Mouse (Mus musculus) limb, embryonic 10.5 days (tissue): Measurements from ENCODE around the gene Fgfr2. TPM values are rescaled to one million over a fixed set of nuclear protein-coding genes. Genes with fewer than 3 reads are reported as not detected.

Experiments
- DNase-seq: peaks from one replicate; pipeline ENCODE4 v3.0.0-alpha.2; 2017; ENCODE audit warnings: low spot score
- H3K27ac ChIP-seq: fragments of 300-500 bp; sonication (generic); 2 replicates; pipeline ENCODE4 v1.5.1; 2016; ENCODE audit warnings: mild to moderate bottlenecking
- H3K27me3 ChIP-seq: fragments of 300-500 bp; sonication (generic); 2 replicates; pipeline ENCODE4 v1.6.1; 2016; ENCODE audit warnings: low read depth, mild to moderate bottlenecking; ENCODE audit not compliant: poor library complexity, severe bottlenecking
- H3K36me3 ChIP-seq: fragments of 300-500 bp; sonication (generic); 2 replicates; pipeline ENCODE4 v1.6.1; 2016; ENCODE audit warnings: mild to moderate bottlenecking, moderate library complexity
- H3K4me1 ChIP-seq: fragments of 300-500 bp; sonication (generic); 2 replicates; pipeline ENCODE4 v1.6.1; 2016
- H3K4me3 ChIP-seq: fragments of 300-500 bp; sonication (generic); 2 replicates; pipeline ENCODE4 v1.5.1; 2016; ENCODE audit warnings: mild to moderate bottlenecking, moderate library complexity
- H3K9me3 ChIP-seq: fragments of 300-500 bp; sonication (generic); replicated peaks from 2 replicates; pipeline ENCODE4 v1.6.1; 2016; ENCODE audit warnings: mild to moderate bottlenecking
- WGBS: fragments of 180-500 bp; shearing (Covaris S2); methylation state at CpG from one replicate; pipeline ENCODE4 v1.1.7; 2016; 5-methylcytosine and 5-hydroxymethylcytosine counted together
- polyA plus RNA-seq: library from polyadenylated mRNA; unstranded; fragments of >200 nt; fragmentation: Nextera tagmentation; extraction: Ambion mirVana; gene quantifications from 2 replicates; pipeline ENCODE4 v1.2.1, GENCODE M21; 2016

Fgfr2 gene
- polyA plus RNA-seq, 1 experiment from 2014 or later = 64.4 TPM

DNA sequence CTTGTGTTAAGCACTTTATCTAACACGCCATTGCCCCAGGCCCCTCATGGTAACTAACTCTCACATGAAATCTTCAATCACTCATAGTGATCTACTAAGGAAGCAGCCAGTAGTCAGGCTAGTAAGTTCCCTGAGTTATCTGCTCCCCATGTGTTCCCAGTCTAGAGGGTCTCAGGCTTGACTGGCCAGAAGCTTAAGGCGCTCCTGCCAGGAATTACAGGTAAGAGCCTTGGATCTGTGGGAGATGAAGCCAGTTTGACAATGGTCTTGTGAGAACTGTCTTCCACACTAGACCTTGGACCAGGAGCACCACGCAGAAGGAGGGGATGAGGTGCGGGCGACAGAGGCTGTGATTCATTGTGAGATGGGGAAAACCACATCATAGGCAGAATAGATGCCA is 1644.7 kb downstream of the Fgfr2 start:
- peaks cover 17% of the 10 kb centered on the region for H3K4me1 ChIP-seq
- H3K36me3 ChIP-seq = no peaks in the 10 kb centered on the region
- no peak overlapping the region for H3K4me3 ChIP-seq
- WGBS = 96% methylated on average over 5 of the region's 5 CpGs
- no peaks in the 10 kb centered on the region for H3K27me3 ChIP-seq
- no peak for DNase-seq
- no peaks in the 10 kb centered on the region for H3K9me3 ChIP-seq
- no peak overlapping the region for H3K27ac ChIP-seq

DNA sequence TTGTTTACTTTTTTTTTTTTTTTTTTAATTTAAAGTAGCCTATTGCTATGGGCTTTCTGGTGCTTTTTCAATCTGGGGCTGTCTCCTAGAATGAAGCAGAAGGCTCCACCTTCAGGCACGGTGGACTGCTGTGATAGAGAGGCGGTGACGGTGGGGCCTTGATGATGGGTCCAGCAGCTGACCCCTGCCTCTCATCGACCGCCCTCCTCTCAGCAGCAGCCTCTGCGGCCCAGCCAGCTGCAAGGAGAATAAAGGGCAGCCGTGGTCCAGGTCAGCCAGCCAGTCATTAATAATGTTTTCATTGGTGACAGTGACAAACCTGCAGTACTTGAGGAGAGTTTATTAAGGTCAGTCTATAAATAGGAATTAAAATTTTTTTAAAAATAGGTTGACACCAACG is 1646.0 kb downstream of the Fgfr2 start:
- no peaks in the 10 kb centered on the region for H3K9me3 ChIP-seq
- DNase-seq = no peak
- no peaks in the 10 kb centered on the region for H3K27me3 ChIP-seq
- H3K4me3 ChIP-seq = no peak overlapping the region
- WGBS = 17% methylated on average over 8 of the region's 8 CpGs
- peaks cover 17% of the 10 kb centered on the region for H3K4me1 ChIP-seq
- H3K36me3 ChIP-seq = no peaks in the 10 kb centered on the region
- H3K27ac ChIP-seq = no peak overlapping the region

DNA sequence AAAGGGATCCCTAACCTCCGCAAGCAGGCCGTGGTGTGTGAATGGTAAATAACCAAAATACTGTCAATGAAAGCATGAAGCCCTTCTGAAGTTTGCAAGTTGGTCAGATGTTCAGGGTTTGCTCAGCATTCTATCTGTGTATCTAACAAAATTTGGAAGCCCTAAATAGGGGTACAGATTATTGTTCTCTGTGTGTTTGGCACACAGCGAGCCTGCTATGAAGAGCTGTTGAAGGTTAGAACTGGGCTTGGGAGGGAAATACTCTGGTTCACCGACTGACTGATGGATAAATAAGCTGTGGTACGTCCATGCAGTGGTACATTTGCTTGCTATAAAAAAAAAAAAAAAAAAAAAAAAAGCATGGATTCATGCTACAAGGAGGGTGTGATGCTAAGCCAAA is 1651.6 kb downstream of the Fgfr2 start:
- 89% methylated on average over 5 of the region's 5 CpGs for WGBS
- DNase-seq = no peak
- Histone ChIP-seq H3K9me3 (no peaks in the 10 kb centered on the region), H3K4me3 (no peak overlapping the region), H3K4me1 (peaks cover 7% of the 10 kb centered on the region; the same call in 1 of the 2 replicates), H3K27me3 (no peaks in the 10 kb centered on the region), H3K36me3 (no peaks in the 10 kb centered on the region), H3K27ac (no peak overlapping the region)

DNA sequence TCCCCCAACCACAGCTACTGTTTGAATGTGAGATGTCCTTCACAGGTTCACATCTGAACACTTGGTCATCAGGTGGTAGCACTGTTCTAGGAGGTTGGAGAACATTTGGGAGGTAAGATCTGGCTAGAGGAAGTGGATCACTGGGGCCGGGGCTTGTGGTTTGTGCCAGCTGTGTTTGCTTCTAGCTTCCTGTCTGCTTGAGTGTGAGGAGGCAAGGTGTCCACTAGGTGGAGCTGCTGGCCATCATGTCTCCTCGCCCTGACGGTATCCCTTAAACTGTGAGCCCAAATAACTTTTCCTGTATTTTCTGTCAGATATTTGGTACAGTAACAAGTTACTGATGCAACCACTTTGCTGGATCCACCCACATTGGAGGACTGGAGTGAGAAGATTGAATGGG is 1653.6 kb downstream of the Fgfr2 start:
- no peak overlapping the region for H3K4me3 ChIP-seq
- no peaks in the 10 kb centered on the region for H3K36me3 ChIP-seq
- DNase-seq = no peak
- WGBS = 77% methylated on average over 3 of the region's 3 CpGs
- no peaks in the 10 kb centered on the region for H3K9me3 ChIP-seq
- H3K27ac ChIP-seq = no peak overlapping the region
- no peaks in the 10 kb centered on the region for H3K27me3 ChIP-seq
- no peaks in the 10 kb centered on the region for H3K4me1 ChIP-seq

DNA sequence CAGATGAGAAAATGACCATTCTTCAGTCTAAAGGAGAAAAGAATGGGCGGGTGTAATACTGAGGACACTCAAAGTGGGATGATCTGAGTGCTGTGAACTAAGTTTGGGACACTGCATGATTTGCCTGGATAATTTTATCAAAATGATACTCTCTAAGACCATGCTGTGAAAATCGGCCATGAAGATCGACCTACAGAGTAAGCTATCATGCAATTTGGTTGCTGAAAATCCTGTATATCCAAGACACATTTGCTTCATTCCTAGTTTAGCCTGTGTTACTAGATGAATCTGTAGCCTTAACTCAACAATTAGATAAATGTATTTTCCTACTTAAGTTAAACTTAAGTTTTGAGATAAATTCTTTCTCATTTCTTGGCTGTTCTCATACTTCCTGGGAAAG is 1655.8 kb downstream of the Fgfr2 start:
- DNase-seq = no peak
- Histone ChIP-seq H3K9me3 (no peaks in the 10 kb centered on the region), H3K4me3 (no peak overlapping the region), H3K27me3 (no peaks in the 10 kb centered on the region), H3K36me3 (no peaks in the 10 kb centered on the region), H3K27ac (no peak overlapping the region), H3K4me1 (no peaks in the 10 kb centered on the region)
- 88% methylated on average over 3 of the region's 3 CpGs for WGBS

DNA sequence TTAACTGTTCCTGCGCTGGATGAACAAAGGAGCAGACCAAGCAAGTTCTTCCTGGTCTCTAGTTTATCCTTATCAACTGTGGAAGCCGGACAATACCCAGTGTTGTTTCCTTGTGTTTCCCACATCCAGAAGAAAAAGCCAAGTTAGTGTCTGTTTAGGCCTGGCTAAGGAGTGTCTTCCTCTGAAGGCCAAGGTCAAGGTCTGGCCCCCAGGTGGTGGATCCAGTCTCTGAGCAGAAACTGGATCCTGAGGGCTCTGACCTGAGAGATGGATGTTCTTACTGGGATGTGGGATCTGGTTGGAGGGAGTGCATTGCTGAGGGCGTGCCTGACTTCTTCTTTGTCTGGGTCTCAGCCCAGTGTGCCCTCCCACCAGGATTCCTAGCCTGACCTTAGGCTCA is 1657.4 kb downstream of the Fgfr2 start:
- Histone ChIP-seq H3K9me3 (no peaks in the 10 kb centered on the region), H3K4me1 (no peaks in the 10 kb centered on the region), H3K27me3 (no peaks in the 10 kb centered on the region), H3K27ac (no peak overlapping the region), H3K4me3 (no peak overlapping the region), H3K36me3 (no peaks in the 10 kb centered on the region)
- DNase-seq = no peak
- 64% methylated on average over 3 of the region's 3 CpGs for WGBS

DNA sequence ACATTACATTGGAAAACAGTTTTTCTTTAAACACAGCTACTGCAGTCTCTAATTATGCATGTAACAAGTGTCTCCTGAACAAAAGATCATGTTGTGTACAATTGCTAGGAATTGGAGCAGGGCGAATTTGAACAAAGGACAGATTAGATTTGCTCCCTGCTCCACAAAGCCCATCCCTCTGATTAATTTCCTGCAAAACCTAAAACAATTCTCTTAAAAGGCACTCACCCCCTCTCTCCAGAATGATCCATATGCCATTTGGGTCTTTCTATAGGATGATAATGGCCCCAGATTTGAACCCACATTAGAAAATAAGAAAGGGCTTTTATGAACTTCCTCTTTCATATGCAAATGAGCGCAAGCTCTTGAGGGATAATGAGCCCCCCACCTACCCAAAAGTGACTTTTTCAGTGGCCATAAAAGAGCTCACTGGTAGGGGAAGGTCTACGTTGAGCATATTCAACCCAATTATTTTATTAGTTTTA is 1658.0 kb downstream of the Fgfr2 start:
- Histone ChIP-seq H3K27me3 (no peaks in the 10 kb centered on the region), H3K4me3 (no peak overlapping the region), H3K9me3 (no peaks in the 10 kb centered on the region), H3K4me1 (no peaks in the 10 kb centered on the region), H3K36me3 (no peaks in the 10 kb centered on the region), H3K27ac (no peak overlapping the region)
- no peak for DNase-seq
- WGBS = 61% methylated on average over 3 of the region's 3 CpGs

DNA sequence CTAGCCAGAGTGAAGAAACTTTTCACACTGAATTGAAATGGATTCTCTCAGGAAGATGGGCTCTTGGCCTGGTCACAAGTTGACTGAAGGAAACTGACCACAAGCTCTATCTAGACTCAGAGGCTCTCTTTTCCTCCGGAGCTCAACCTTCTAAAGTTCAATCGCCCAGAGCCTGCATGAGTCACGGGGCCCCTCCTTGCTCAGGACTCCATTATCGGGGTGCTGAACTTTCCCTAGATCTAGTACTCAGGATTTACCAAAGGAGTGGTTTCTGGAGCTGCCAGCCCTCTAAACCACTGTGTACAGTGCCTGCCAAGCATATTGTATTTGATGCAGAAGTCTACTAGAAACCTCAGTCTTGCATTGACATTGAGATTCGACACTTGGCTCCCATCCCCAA is 1666.4 kb downstream of the Fgfr2 start:
- 88% methylated on average over 5 of the region's 5 CpGs for WGBS
- DNase-seq = no peak
- H3K9me3 ChIP-seq = no peaks in the 10 kb centered on the region
- no peaks in the 10 kb centered on the region for H3K27me3 ChIP-seq
- H3K4me1 ChIP-seq = no peaks in the 10 kb centered on the region
- H3K27ac ChIP-seq = no peak overlapping the region
- no peaks in the 10 kb centered on the region for H3K36me3 ChIP-seq
- no peak overlapping the region for H3K4me3 ChIP-seq

DNA sequence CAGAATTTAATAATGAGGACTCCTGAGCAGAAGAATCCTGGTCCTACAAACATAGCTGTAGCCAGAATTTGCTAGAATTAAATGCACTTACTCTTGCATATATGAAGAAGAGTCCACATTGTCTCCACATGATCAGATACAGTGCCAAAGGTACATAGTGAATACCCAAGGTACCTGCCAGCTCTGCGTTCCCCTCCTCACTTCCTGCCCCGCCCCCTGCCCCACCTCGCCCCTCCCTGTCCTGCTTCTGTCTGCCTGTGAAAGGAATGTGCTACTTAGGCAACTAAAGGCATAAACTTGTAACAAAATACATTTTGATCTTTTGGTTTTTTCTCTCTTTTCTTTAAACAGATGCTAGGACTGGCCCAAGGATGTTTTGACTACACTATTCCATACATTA is 1686.1 kb downstream of the Fgfr2 start:
- Histone ChIP-seq H3K4me1 (no peaks in the 10 kb centered on the region), H3K27ac (no peak overlapping the region), H3K9me3 (no peaks in the 10 kb centered on the region), H3K27me3 (no peaks in the 10 kb centered on the region), H3K36me3 (no peaks in the 10 kb centered on the region; the same call in 1 of the 2 replicates), H3K4me3 (no peak overlapping the region)
- DNase-seq = no peak
- WGBS = 65% methylated on average over 3 of the region's 3 CpGs

DNA sequence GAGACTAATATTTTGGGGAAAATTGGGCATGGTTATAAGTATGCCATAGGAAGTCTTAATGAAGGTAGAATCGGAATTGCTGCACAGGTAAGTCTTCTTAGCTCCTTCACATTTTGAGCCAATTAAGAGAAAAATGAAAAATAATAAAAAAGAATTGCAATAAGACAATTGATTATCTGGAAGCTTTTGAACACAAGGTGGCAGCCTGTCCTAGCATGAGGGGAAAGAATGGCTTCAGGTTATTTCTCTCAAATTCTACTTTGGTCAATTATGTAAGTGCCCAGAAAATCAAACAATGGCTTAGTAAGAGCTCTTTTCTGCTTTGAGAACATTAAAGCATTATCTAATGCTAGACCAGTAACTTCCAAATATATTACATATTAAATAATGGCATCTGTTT is 1688.9 kb downstream of the Fgfr2 start:
- Histone ChIP-seq H3K27ac (no peak overlapping the region), H3K9me3 (no peaks in the 10 kb centered on the region), H3K4me3 (no peak overlapping the region), H3K36me3 (peaks cover 14% of the 10 kb centered on the region), H3K4me1 (no peaks in the 10 kb centered on the region), H3K27me3 (no peaks in the 10 kb centered on the region)
- WGBS = 80% methylated on average over 1 of the region's 1 CpGs
- DNase-seq = no peak

DNA sequence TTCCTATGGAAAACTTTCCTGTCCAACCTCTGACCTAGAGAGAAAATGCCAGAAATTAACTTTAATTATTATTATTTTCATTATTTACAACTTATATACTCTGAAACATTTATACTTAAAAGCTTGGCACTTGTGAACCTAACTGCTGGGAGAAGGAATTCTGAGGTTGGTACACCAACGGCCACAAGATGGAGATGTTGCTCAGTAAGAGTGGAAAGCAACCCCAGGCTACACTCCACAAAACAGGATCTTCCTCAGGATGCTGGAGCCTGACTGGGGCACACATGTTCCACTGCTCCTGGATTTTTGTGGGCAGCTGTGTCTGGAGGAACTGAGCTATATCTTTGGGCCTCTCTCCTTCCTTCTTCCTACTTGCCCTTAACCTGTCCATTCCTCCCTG is 1690.9 kb downstream of the Fgfr2 start:
- no peaks in the 10 kb centered on the region for H3K27me3 ChIP-seq
- no peaks in the 10 kb centered on the region for H3K9me3 ChIP-seq
- H3K36me3 ChIP-seq = peaks cover 17% of the 10 kb centered on the region
- no peak overlapping the region for H3K27ac ChIP-seq
- H3K4me3 ChIP-seq = no peak overlapping the region
- 7% methylated on average over 1 of the region's 1 CpGs for WGBS
- peak; percentile 45 for DNase-seq
- no peaks in the 10 kb centered on the region for H3K4me1 ChIP-seq

DNA sequence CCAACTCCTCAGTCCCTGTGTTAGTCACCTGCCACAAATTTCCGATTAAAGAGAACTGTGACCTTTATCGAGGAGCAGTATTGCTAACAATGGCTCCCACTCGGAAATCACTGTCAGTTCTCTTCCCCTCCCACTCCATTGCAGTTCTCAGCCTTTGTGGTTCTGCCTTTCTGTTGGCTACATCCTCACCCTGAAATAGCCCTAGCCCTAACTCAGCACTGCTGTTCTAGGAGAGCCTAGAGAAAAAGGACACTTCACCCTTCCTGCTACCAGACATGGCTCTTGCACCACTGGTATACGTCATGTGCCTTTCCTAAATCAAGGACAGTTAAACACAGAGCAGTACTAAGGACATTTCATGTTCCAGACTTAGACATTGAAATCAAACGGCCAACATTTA is 1695.8 kb downstream of the Fgfr2 start:
- no peaks in the 10 kb centered on the region for H3K4me1 ChIP-seq
- H3K4me3 ChIP-seq = no peak overlapping the region
- peaks cover 21% of the 10 kb centered on the region for H3K36me3 ChIP-seq
- WGBS = 90% methylated on average over 5 of the region's 5 CpGs
- DNase-seq = no peak
- H3K27me3 ChIP-seq = no peaks in the 10 kb centered on the region
- H3K27ac ChIP-seq = no peak overlapping the region
- no peaks in the 10 kb centered on the region for H3K9me3 ChIP-seq

DNA sequence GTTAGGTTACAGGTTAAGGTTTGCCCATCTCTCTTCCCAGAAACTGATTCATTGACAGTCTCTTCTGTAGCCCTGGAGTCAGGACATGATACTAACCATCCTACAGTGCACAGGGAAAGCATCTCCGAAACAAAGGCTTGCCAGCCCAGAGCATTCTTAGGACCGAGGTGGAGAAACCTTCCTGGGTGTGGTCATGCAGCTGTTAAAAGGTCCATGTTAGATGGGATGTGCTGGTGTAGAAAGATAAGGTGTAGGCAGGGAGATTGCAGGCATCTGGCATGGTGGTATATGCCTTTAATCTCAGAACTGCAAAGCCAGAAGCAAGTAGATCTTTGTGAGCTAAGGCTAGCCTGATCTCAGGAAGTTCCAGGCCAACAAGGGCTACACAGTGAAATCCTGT is 1698.2 kb downstream of the Fgfr2 start:
- Histone ChIP-seq H3K27ac (no peak overlapping the region), H3K9me3 (no peaks in the 10 kb centered on the region), H3K27me3 (no peaks in the 10 kb centered on the region), H3K4me1 (0 out of 2 replicates have a peak, but pooled peaks cover under 1% of the 10 kb centered on the region), H3K36me3 (peaks cover 6% of the 10 kb centered on the region), H3K4me3 (no peak overlapping the region)
- DNase-seq = no peak
- 82% methylated on average over 2 of the region's 2 CpGs for WGBS

DNA sequence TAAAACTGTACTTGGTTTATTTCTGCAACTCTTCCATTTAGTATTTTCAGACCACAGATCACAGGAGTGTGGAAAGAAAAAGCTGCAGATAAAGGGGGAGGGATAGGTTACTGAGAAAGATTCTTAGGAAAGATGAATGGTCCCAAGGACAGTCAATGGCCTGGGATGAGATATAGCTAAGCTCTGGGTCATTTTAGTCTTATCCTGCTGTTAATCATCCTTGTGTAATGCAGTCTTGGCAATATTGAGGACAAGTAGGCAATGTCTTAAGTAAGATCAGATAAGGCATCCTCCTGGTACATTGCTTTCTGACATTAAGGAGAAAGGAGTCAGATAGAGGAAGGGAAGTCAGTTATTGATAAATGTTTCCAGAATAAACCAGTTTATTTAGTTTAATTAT is 1705.5 kb downstream of the Fgfr2 start:
- DNase-seq = no peak
- no peak overlapping the region for H3K27ac ChIP-seq

More for the DNA sequence above, 1705.5 kb downstream of the Fgfr2 start:
- Histone ChIP-seq H3K36me3 (no peaks in the 10 kb centered on the region), H3K27me3 (no peaks in the 10 kb centered on the region), H3K4me3 (no peak overlapping the region), H3K4me1 (peaks cover 5% of the 10 kb centered on the region; the same call in 1 of the 2 replicates), H3K9me3 (no peaks in the 10 kb centered on the region)
